Comparison of ENCODE assay signal across 9 mouse cellular contexts in the genomic region with DNA sequence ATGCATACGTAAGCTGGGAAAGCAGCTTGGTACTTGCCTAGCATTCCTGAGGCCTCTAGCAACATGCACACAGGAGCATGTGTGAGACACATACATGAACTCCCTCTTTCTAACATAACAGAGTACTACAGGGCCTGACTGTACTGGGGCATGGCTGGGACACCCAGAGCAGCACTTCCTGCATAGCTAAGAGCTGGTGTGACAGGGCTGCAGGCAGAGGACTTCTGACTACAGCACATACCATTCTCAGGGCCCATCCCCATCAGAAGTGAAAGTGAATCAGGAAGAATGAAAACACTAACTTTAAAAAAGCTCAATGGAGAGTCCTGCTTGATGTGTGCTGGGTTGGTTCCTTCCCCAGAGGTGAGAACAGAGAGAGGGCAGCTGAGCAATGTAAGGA.
DNase-seq lines count a peak whose midpoint lies in the region; ATAC-seq lines count a peak whose summit lies in the region.
"Had no signal": no experiment of that assay in that cellular context is flagged by ENCODE, and none has a peak within 500 bp of the region (broad histone marks: within the 10 kb centered on the region; RNA-seq: fewer than 3 reads in every experiment).

No protein-coding gene starts in this region.

- H3K4me2 ChIP-seq in embryonic facial prominence, embryonic 14.5 days (ENCODE audit: low read depth, low read length) = no peak overlapping the region

- no peaks in the 10 kb centered on the region for H3K27me3 ChIP-seq in embryonic facial prominence, embryonic 14.5 days (replicated peaks; ENCODE audit: control insufficient read depth, insufficient read depth, low read length)
- no peaks in the 10 kb centered on the region for H3K27me3 ChIP-seq in embryonic facial prominence, embryonic 10.5 days (replicated peaks; ENCODE audit: low read depth, poor library complexity, severe bottlenecking)

- H3K4me1 ChIP-seq in embryonic facial prominence, embryonic 14.5 days (ENCODE audit: control insufficient read depth, insufficient read depth, low read length) = peaks cover 7% of the 10 kb centered on the region
- peaks cover 49% of the 10 kb centered on the region for H3K4me1 ChIP-seq in embryonic facial prominence, embryonic 10.5 days

- DNase-seq in embryonic facial prominence, embryonic 14.5 days (ENCODE audit: low spot score) = peak; percentile 25
- no peak for DNase-seq in embryonic facial prominence, embryonic 10.5 days (ENCODE audit: low spot score)
- peak; percentile 24 for DNase-seq in urinary bladder, postnatal 14 days (ENCODE audit: low spot score)
- no peak for DNase-seq in urinary bladder, postnatal 10 days (ENCODE audit: low spot score)
- DNase-seq in lung, postnatal 10 days = peak; percentile 47
- no peak for DNase-seq in urinary bladder, postnatal 25 days (ENCODE audit: low spot score)
- DNase-seq in retina, postnatal 1 day = no peak
- no peak for DNase-seq in cerebellum, adult 8-10 months
- DNase-seq: cerebellum, adult 11 months had no signal

- 69% methylated on average over 1 of the region's 1 CpGs for WGBS in embryonic facial prominence, embryonic 14.5 days
- WGBS in embryonic facial prominence, embryonic 10.5 days = 88% methylated on average over 1 of the region's 1 CpGs

- no peak overlapping the region for H3K4me3 ChIP-seq in embryonic facial prominence, embryonic 14.5 days (ENCODE audit: low read depth, low read length)
- H3K4me3 ChIP-seq in embryonic facial prominence, embryonic 10.5 days = no peak overlapping the region

- no peaks in the 10 kb centered on the region for H3K9me3 ChIP-seq in embryonic facial prominence, embryonic 14.5 days (ENCODE audit: control insufficient read depth, low read length)
- no peaks in the 10 kb centered on the region for H3K9me3 ChIP-seq in embryonic facial prominence, embryonic 10.5 days

- 0 out of 2 replicates have a peak, but pooled peaks cover 12% of the 10 kb centered on the region for H3K36me3 ChIP-seq in embryonic facial prominence, embryonic 14.5 days (ENCODE audit: control insufficient read depth, insufficient read depth, low read length)
- peaks cover 25% of the 10 kb centered on the region for H3K36me3 ChIP-seq in embryonic facial prominence, embryonic 10.5 days (replicated peaks)

- H3K9ac ChIP-seq in embryonic facial prominence, embryonic 14.5 days (ENCODE audit: low read depth, low read length) = no peak overlapping the region

- H3K27ac ChIP-seq in embryonic facial prominence, embryonic 14.5 days (replicated peaks; ENCODE audit: low read depth, low read length) = no peak overlapping the region
- H3K27ac ChIP-seq in embryonic facial prominence, embryonic 10.5 days (replicated peaks) = no peak overlapping the region

- no peak for ATAC-seq in embryonic facial prominence, embryonic 14.5 days (ENCODE audit: low read depth)

Comparison
In these comparisons a context has a peak if more than half of its experiments do, and no peak if none do; other contexts are left out.
1. DNase-seq: peak in embryonic facial prominence, embryonic 14.5 days (single experiment), urinary bladder, postnatal 14 days (single experiment) and lung, postnatal 10 days (single experiment); none in embryonic facial prominence, embryonic 10.5 days (single experiment), urinary bladder, postnatal 10 days (single experiment), urinary bladder, postnatal 25 days (single experiment), retina, postnatal 1 day (single experiment) and cerebellum, adult 8-10 months (single experiment).